Mouse (Mus musculus) left cerebral cortex, postnatal 36 days (tissue): ENCODE data around the gene Rom1. TPM values are rescaled to one million over a fixed set of nuclear protein-coding genes. Genes with fewer than 3 reads are reported as not detected.

Experiments used
- DNase-seq, 2 experiments: peaks; one replicate each; pipeline ENCODE4 v3.0.0; 2021 to 2022; ENCODE audit warnings: low spot score in 2 of 2, mixed read lengths in 1 of 2
- intact Hi-C: fragments of 180-260 bp; cut with DNase I; formaldehyde crosslinking; loops from one replicate; pipeline ENCODE4 v1.15.1; 2025
- microRNA-seq: library from miRNA; unstranded; fragments of <30 nt; microRNA quantifications from one replicate; pipeline ENCODE4 v1.2.0, GENCODE M21; 2022
- total RNA-seq, 2 experiments: library from RNA; stranded (reverse); gene quantifications; 2 replicates each; pipeline ENCODE4 v1.2.3; 2021

Rom1 gene
- total RNA-seq, 2 experiments from 2014 or later, result 7.0 to 7.2 TPM

GRCm38 (mm10) chr19:8880311-8881033, 48.7 kb downstream of the Rom1 start, which contains the start of gene Uqcc3:
Gene Uqcc3, minus strand, starts transcription at chr19:8880923.
- DNase-seq, result peak; percentile 89 to 90
- intact Hi-C loops, result no loop called here

Small RNA genes within 50 kb of the gene (microRNA-seq; reads per million reads assigned to microRNA genes)
- not detected for gene Mir5136

Other genes with a start within 250 kb of the Rom1 start
- gene Slc3a2, start 206.0 kb downstream of the Rom1 start, total RNA-seq, result 100 to 1,000 TPM; 151 to 173 TPM
- gene Wdr74, start 193.5 kb downstream of the Rom1 start, total RNA-seq, result 10 to 100 TPM; 50.8 to 55.2 TPM
- 1 to 10 TPM in 1 of 2 experiments, not detected in 1; 3.4 TPM for gene 1700092M07Rik, start 188.6 kb downstream of the Rom1 start, total RNA-seq
- 10 to 100 TPM; 57.9 to 81.8 TPM for gene Stx5a, start 187.9 kb downstream of the Rom1 start, total RNA-seq
- 10 to 100 TPM; 68.5 to 99.7 TPM for gene Nxf1, start 172.3 kb downstream of the Rom1 start, total RNA-seq
- 10 to 100 TPM; 68.5 to 75.9 TPM for gene Tmem223, start 158.4 kb downstream of the Rom1 start, total RNA-seq
- 10 to 100 TPM in 1 of 2 experiments, 1 to 10 TPM in 1; 8.9 to 11.0 TPM for gene Tmem179b, start 154.9 kb downstream of the Rom1 start, total RNA-seq
- gene Taf6l, start 142.9 kb downstream of the Rom1 start, total RNA-seq, result 10 to 100 TPM; 12.5 to 14.4 TPM
- gene Polr2g, start 130.8 kb downstream of the Rom1 start, total RNA-seq, result 100 to 1,000 TPM; 102 to 107 TPM
- gene Zbtb3, start 126.8 kb downstream of the Rom1 start, total RNA-seq, result 1 to 10 TPM; 4.9 to 6.3 TPM
- gene Ttc9c, start 110.0 kb downstream of the Rom1 start, total RNA-seq, result 10 to 100 TPM; 33.1 to 33.3 TPM
- gene Hnrnpul2, start 109.3 kb downstream of the Rom1 start, total RNA-seq, result 100 to 1,000 TPM; 110 to 118 TPM
- not detected for gene AC129217.1, start 99.6 kb downstream of the Rom1 start, total RNA-seq
- 100 to 1,000 TPM; 118 TPM for gene Bscl2, start 91.9 kb downstream of the Rom1 start, total RNA-seq
- 100 to 1,000 TPM; 190 to 230 TPM for gene Gng3, start 90.2 kb downstream of the Rom1 start, total RNA-seq
- 1 to 10 TPM; 1.3 to 1.6 TPM for gene Lrrn4cl, start 78.6 kb downstream of the Rom1 start, total RNA-seq
- gene Ubxn1, start 57.9 kb downstream of the Rom1 start, total RNA-seq, result 100 to 1,000 TPM in 1 of 2 experiments, 10 to 100 TPM in 1; 92.2 to 101 TPM
- gene Uqcc3, start 48.4 kb downstream of the Rom1 start, total RNA-seq, result 10 to 100 TPM; 32.1 to 39.8 TPM
- 1 to 10 TPM; 4.8 to 5.0 TPM for gene Lbhd1, start 45.6 kb downstream of the Rom1 start, total RNA-seq
- not detected for gene Gm49403, start 45.4 kb downstream of the Rom1 start, total RNA-seq
- 10 to 100 TPM; 21.6 to 26.6 TPM for gene 1810009A15Rik, start 40.5 kb downstream of the Rom1 start, total RNA-seq
- 1 to 10 TPM in 1 of 2 experiments, not detected in 1; 7.6 TPM for gene Gm49416, start 40.4 kb downstream of the Rom1 start, total RNA-seq
- gene Ints5, start 36.4 kb downstream of the Rom1 start, total RNA-seq, result 10 to 100 TPM; 22.4 to 25.3 TPM
- 100 to 1,000 TPM in 1 of 2 experiments, 10 to 100 TPM in 1; 95.3 to 102 TPM for gene Ganab, start 31.3 kb downstream of the Rom1 start, total RNA-seq
- 100 to 1,000 TPM; 167 to 187 TPM for gene B3gat3, start 9.0 kb downstream of the Rom1 start, total RNA-seq
- 10 to 100 TPM in 1 of 2 experiments, 1 to 10 TPM in 1; 9.6 to 12.6 TPM for gene Eml3, start 196 bp upstream of the Rom1 start, total RNA-seq
- gene Mta2, start 12.5 kb upstream of the Rom1 start, total RNA-seq, result 10 to 100 TPM; 43.9 to 52.0 TPM
- gene Tut1, start 24.5 kb upstream of the Rom1 start, total RNA-seq, result 10 to 100 TPM; 17.5 to 21.5 TPM
- 100 to 1,000 TPM; 219 to 232 TPM for gene Eef1g, start 37.7 kb upstream of the Rom1 start, total RNA-seq
- 10 to 100 TPM; 16.6 to 32.1 TPM for gene Ahnak, start 59.9 kb upstream of the Rom1 start, total RNA-seq
- not detected for gene Scgb1a1, start 158.6 kb upstream of the Rom1 start, total RNA-seq
- gene Asrgl1, start 206.3 kb upstream of the Rom1 start, total RNA-seq, result 100 to 1,000 TPM; 136 to 137 TPM